8 mouse cellular contexts compared by ENCODE assay signal in the genomic region with DNA sequence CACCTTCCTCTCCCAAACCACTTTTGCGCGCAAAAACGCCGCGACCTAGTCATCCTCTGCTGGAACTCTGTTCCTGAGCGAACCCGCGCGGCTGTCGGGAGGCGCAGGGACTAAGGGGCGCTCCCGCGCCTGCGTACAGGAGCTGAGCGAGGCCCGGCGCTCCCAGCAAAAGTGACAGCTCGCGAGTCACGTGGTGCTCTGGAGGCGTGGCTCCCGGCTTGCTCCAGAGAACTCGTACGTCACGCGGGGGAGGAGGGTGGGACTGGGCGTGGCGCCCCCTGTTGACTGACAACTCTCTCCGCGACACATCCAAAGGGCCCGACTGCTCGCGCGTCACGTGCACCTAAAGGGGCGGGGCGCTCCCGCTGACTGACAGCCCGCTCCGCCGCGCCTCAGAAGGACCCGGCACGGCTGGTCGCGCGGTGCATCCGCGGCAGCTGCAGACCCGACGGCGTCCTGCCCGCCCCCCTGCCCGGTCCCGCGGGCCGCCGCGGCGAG. TPM values are rescaled to one million over a fixed set of nuclear protein-coding genes. Genes with fewer than 3 reads are reported as not detected.
DNase-seq lines count a peak whose midpoint lies in the region; ATAC-seq and TF ChIP-seq lines count a peak whose summit lies in the region.

Gene 6430548M08Rik, plus strand, starts transcription at position 395 of the 498 bp plus-strand sequence.

- peak within 1 kb of the TSS; percentile 89 for H3K4me2 ChIP-seq in heart, embryonic 12.5 days
- peak within 1 kb of the TSS; percentile 81 for H3K4me2 ChIP-seq in kidney, postnatal 0 days (ENCODE audit: low read length)
- H3K4me2 ChIP-seq in liver, embryonic 11.5 days, result peak within 1 kb of the TSS; percentile 87
- H3K4me2 ChIP-seq in stomach, embryonic 14.5 days (replicated peaks; ENCODE audit: low read depth, low read length), result peak within 1 kb of the TSS; percentile 79

- under 1% methylated on average over 55 of the region's 61 CpGs for whole genome bisulfite sequencing in heart, embryonic 12.5 days
- WGBS in kidney, postnatal 0 days, result under 1% methylated on average over 61 of the region's 61 CpGs
- under 1% methylated on average over 54 of the region's 61 CpGs for WGBS in liver, embryonic 11.5 days
- under 1% methylated on average over 59 of the region's 61 CpGs for WGBS in stomach, embryonic 14.5 days

- H3K9ac ChIP-seq in heart, embryonic 12.5 days, result peak within 1 kb of the TSS; percentile 85
- peak within 1 kb of the TSS; percentile 61 for H3K9ac ChIP-seq in kidney, postnatal 0 days (ENCODE audit: low read depth, low read length)
- H3K9ac ChIP-seq in liver, embryonic 11.5 days (ENCODE audit: low read depth, low read length), result peak within 1 kb of the TSS; percentile 69
- H3K9ac ChIP-seq in stomach, embryonic 14.5 days (replicated peaks; ENCODE audit: low read depth, low read length), result peak within 1 kb of the TSS; percentile 47

- ATAC-seq in erythroid progenitor cell, adult 5-6 weeks (replicated peaks; ENCODE audit: low FRiP score, poor library complexity, severe bottlenecking), result peak; percentile 97
- peak; percentile 97 for ATAC-seq in heart, embryonic 12.5 days (ENCODE audit: insufficient number of reproducible peaks, low FRiP score)
- peak; percentile 94 for ATAC-seq in kidney, postnatal 0 days (replicated peaks; ENCODE audit: low FRiP score, low read depth)
- peak; percentile 94 for ATAC-seq in liver, embryonic 11.5 days (replicated peaks; ENCODE audit: low FRiP score)
- ATAC-seq in stomach, embryonic 14.5 days (ENCODE audit: insufficient number of reproducible peaks, insufficient read depth, low FRiP score, low read depth), result peak; percentile 96

- H3K36me3 ChIP-seq in heart, embryonic 12.5 days, result no peaks in the 10 kb centered on the region
- H3K36me3 ChIP-seq in kidney, postnatal 0 days (ENCODE audit: insufficient read depth, low read length), result no peaks in the 10 kb centered on the region
- no peaks in the 10 kb centered on the region for H3K36me3 ChIP-seq in liver, embryonic 11.5 days (ENCODE audit: control insufficient read depth, insufficient read depth, low read length)
- no peaks in the 10 kb centered on the region for H3K36me3 ChIP-seq in stomach, embryonic 14.5 days (ENCODE audit: control insufficient read depth, insufficient read depth, low read length)

- TF ChIP-seq CTCF in kidney, postnatal 0 days (IDR thresholded peaks at IDR 0.05; ENCODE audit: low read depth), result peak; percentile 60

- H3K4me3 ChIP-seq in heart, embryonic 12.5 days, result peak within 1 kb of the TSS; percentile 79
- H3K4me3 ChIP-seq in kidney, postnatal 0 days (replicated peaks; ENCODE audit: low read depth, low read length), result peak within 1 kb of the TSS; percentile 51
- peak within 1 kb of the TSS; percentile 70 for H3K4me3 ChIP-seq in liver, embryonic 11.5 days (ENCODE audit: low read depth, low read length)
- H3K4me3 ChIP-seq in stomach, embryonic 14.5 days (ENCODE audit: low read depth, low read length), result peak within 1 kb of the TSS; percentile 56

- peak within 1 kb of the TSS; percentile 87 for H3K27ac ChIP-seq in heart, embryonic 12.5 days (ENCODE audit: poor library complexity, severe bottlenecking)
- peak within 1 kb of the TSS; percentile 87 for H3K27ac ChIP-seq in kidney, postnatal 0 days
- H3K27ac ChIP-seq in liver, embryonic 11.5 days (ENCODE audit: low read depth, low read length), result peak within 1 kb of the TSS; percentile 35; the same call in 1 of the 2 replicates
- peak within 1 kb of the TSS; percentile 91 for H3K27ac ChIP-seq in stomach, embryonic 14.5 days (ENCODE audit: low read length)

- peaks cover 35% of the 10 kb centered on the region for H3K4me1 ChIP-seq in heart, embryonic 12.5 days (replicated peaks)
- peaks cover 8% of the 10 kb centered on the region; the same call in 1 of the 2 replicates for H3K4me1 ChIP-seq in kidney, postnatal 0 days (replicated peaks; ENCODE audit: insufficient read depth, low read length)
- peaks cover 19% of the 10 kb centered on the region for H3K4me1 ChIP-seq in liver, embryonic 11.5 days (replicated peaks; ENCODE audit: control insufficient read depth, insufficient read depth, low read length)
- H3K4me1 ChIP-seq in stomach, embryonic 14.5 days (ENCODE audit: control insufficient read depth, insufficient read depth, low read length), result peaks cover 6% of the 10 kb centered on the region; the same call in 1 of the 2 replicates

- H3K27me3 ChIP-seq in heart, embryonic 12.5 days (replicated peaks), result peaks cover 15% of the 10 kb centered on the region; the same call in 1 of the 2 replicates
- peaks cover 11% of the 10 kb centered on the region; the same call in 1 of the 2 replicates for H3K27me3 ChIP-seq in kidney, postnatal 0 days (ENCODE audit: insufficient read depth, low read length)
- H3K27me3 ChIP-seq in liver, embryonic 11.5 days (replicated peaks; ENCODE audit: control insufficient read depth, insufficient read depth, low read length), result peaks cover 42% of the 10 kb centered on the region
- 0 out of 2 replicates have a peak, but pooled peaks cover 7% of the 10 kb centered on the region for H3K27me3 ChIP-seq in stomach, embryonic 14.5 days (ENCODE audit: control insufficient read depth, insufficient read depth, low read length)

- peak; percentile 100 for DNase-seq in CD4-positive helper T cell, adult 2 months (ENCODE audit: low read depth, low spot score)
- peak; percentile 99 for DNase-seq in brain, embryonic 18.5 days (ENCODE audit: low read depth, low spot score)
- peak; percentile 99 for DNase-seq in kidney, postnatal 0 days (ENCODE audit: low spot score)
- DNase-seq in liver, embryonic 11.5 days (ENCODE audit: low spot score), result peak; percentile 100
- peak; percentile 100 for DNase-seq in naive thymus-derived CD4-positive, alpha-beta T cell, adult 2 months (ENCODE audit: low read depth)

- peaks cover 3% of the 10 kb centered on the region; the same call in 1 of the 2 replicates for H3K9me3 ChIP-seq in heart, embryonic 12.5 days (replicated peaks)
- H3K9me3 ChIP-seq in kidney, postnatal 0 days (replicated peaks; ENCODE audit: low read length), result no peaks in the 10 kb centered on the region
- no peaks in the 10 kb centered on the region for H3K9me3 ChIP-seq in liver, embryonic 11.5 days (ENCODE audit: control insufficient read depth, low read length)
- no peaks in the 10 kb centered on the region; the same call in 1 of the 2 replicates for H3K9me3 ChIP-seq in stomach, embryonic 14.5 days (ENCODE audit: control insufficient read depth, low read depth, low read length)

RNA-seq across cellular contexts. Expression of gene 6430548M08Rik, which starts in this region (rescaled TPM):
- 4.7 and 5.0 TPM in 2 replicates for total RNA-seq in erythroid progenitor cell, adult 5-6 weeks (2015; ENCODE audit: low replicate concordance)
- 1.9 and 7.3 TPM in 2 replicates for total RNA-seq in erythroid progenitor cell, adult 5-6 weeks (2017; ENCODE audit: low replicate concordance)
- 13.8 and 14.4 TPM in 2 replicates for polyA plus RNA-seq in heart, embryonic 12.5 days (2016; fragmentation: Nextera tagmentation; extraction: Ambion mirVana)
- polyA plus RNA-seq in kidney, postnatal 0 days (2015; fragmentation: Nextera tagmentation; extraction: Ambion mirVana), result 5.4 and 6.9 TPM in 2 replicates
- polyA plus RNA-seq in liver, embryonic 11.5 days (2014; fragmentation: Nextera tagmentation; extraction: Ambion mirVana), result 2.1 TPM in 2 replicates
- polyA plus RNA-seq in stomach, embryonic 14.5 days (2014; fragmentation: Nextera tagmentation; extraction: Ambion mirVana), result 5.6 and 6.6 TPM in 2 replicates

Comparison
In these comparisons a context has a peak if more than half of its experiments do, and no peak if none do; other contexts are left out.
1. Peak in every context shown above with its lines: DNase-seq, ATAC-seq, H3K4me3 ChIP-seq and H3K27ac ChIP-seq.
2. H3K27ac ChIP-seq: peak in every context shown above with its lines; median percentile 91 in stomach, embryonic 14.5 days; 87 in heart, embryonic 12.5 days; 87 in kidney, postnatal 0 days; 35 in liver, embryonic 11.5 days.